ENCODE assay signal across 9 mouse cellular contexts in the genomic region with DNA sequence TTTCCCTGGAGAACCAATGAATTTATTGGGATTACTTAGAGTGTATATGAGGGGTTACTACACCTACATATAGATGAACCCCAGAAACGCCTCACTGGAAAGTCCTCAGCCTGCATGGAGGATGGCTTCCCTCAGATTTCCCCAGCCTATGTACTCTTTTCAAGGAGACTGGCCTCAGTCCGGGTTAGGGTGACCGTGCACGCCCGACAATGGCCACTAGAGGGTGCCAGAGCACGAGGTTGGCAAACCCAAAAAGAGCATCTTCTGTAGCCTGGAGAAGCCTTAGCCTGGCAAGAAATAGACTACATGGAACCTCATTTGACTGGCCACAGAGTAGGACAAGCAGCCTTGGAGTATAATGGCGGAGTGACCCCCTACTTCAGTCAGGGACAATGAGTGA. TPM values are rescaled to one million over a fixed set of nuclear protein-coding genes. Genes with fewer than 3 reads are reported as not detected.
DNase-seq lines count a peak whose midpoint lies in the region; ATAC-seq and TF ChIP-seq lines count a peak whose summit lies in the region.
"Had no signal": no experiment of that assay in that cellular context is flagged by ENCODE, and none has a peak within 500 bp of the region (broad histone marks: within the 10 kb centered on the region; RNA-seq: fewer than 3 reads in every experiment).

No protein-coding gene starts in this region.

- H3K9ac ChIP-seq in kidney, embryonic 14.5 days (ENCODE audit: low read depth, low read length), result no peak overlapping the region
- no peak overlapping the region for H3K9ac ChIP-seq in liver, adult 2 months (ENCODE audit: low read depth, low read length)
- H3K9ac ChIP-seq in neural tube, embryonic 11.5 days (ENCODE audit: low read length), result no peak overlapping the region
- H3K9ac ChIP-seq: embryonic facial prominence, embryonic 15.5 days had no signal

- H3K27ac ChIP-seq in kidney, embryonic 14.5 days (ENCODE audit: low read depth, low read length), result no peak overlapping the region
- no peak overlapping the region for H3K27ac ChIP-seq in liver, adult 2 months (replicated peaks; ENCODE audit: insufficient read depth, low read depth, low read length)
- H3K27ac ChIP-seq in neural tube, embryonic 11.5 days (ENCODE audit: low read depth, low read length), result no peak overlapping the region
- no peak overlapping the region for H3K27ac ChIP-seq in testis, adult 2 months (ENCODE audit: control insufficient read depth, insufficient read depth, low read depth, low read length)
- H3K27ac ChIP-seq: embryonic facial prominence, embryonic 15.5 days had no signal

- peak; percentile 97 for TF ChIP-seq CTCF in liver, adult 2 months (IDR thresholded peaks at IDR 0.05; ENCODE audit: low read depth, low read length)
- peak; percentile 96 for TF ChIP-seq CTCF in testis, adult 2 months (IDR thresholded peaks at IDR 0.05; ENCODE audit: control insufficient read depth, insufficient read depth, insufficient replicate concordance, low read depth, low read length)

- H3K27me3 ChIP-seq in kidney, embryonic 14.5 days (ENCODE audit: control insufficient read depth, insufficient read depth, low read length), result no peaks in the 10 kb centered on the region
- no peaks in the 10 kb centered on the region for H3K27me3 ChIP-seq in liver, adult 2 months (ENCODE audit: control insufficient read depth, insufficient read depth, low read length)
- no peaks in the 10 kb centered on the region for H3K27me3 ChIP-seq in neural tube, embryonic 11.5 days (ENCODE audit: control insufficient read depth, insufficient read depth, low read length)
- H3K27me3 ChIP-seq in testis, adult 2 months (ENCODE audit: control insufficient read depth, insufficient read depth, low read length), result no peaks in the 10 kb centered on the region
- H3K27me3 ChIP-seq: embryonic facial prominence, embryonic 15.5 days had no signal

- H3K4me3 ChIP-seq in kidney, embryonic 14.5 days (ENCODE audit: low read length), result no peak overlapping the region
- no peak overlapping the region for H3K4me3 ChIP-seq in liver, adult 2 months (ENCODE audit: insufficient read depth, low read depth, low read length)
- H3K4me3 ChIP-seq in neural tube, embryonic 11.5 days (ENCODE audit: low read depth, low read length), result no peak overlapping the region
- no peak overlapping the region for H3K4me3 ChIP-seq in testis, adult 2 months (ENCODE audit: control insufficient read depth, low read depth, low read length)
- H3K4me3 ChIP-seq: embryonic facial prominence, embryonic 15.5 days had no signal

- DNase-seq in B cell, adult 2 months, result peak; percentile 94 to 96
- peak; percentile 91 for DNase-seq in adrenal gland, adult 2 months
- DNase-seq in embryo, embryonic 11 days, result peak; percentile 85
- peak; percentile 84 to 96 for DNase-seq in heart, adult 18-20 months
- peak; percentile 53 for DNase-seq in liver, adult 2 months (ENCODE audit: extremely low read depth, low read depth, low spot score)
- DNase-seq in neural tube, embryonic 11.5 days (ENCODE audit: low spot score), result peak; percentile 87

- no peaks in the 10 kb centered on the region for H3K36me3 ChIP-seq in kidney, embryonic 14.5 days (ENCODE audit: control insufficient read depth, insufficient read depth, low read length)
- no peaks in the 10 kb centered on the region for H3K36me3 ChIP-seq in liver, adult 2 months (ENCODE audit: control insufficient read depth, insufficient read depth, low read length)
- H3K36me3 ChIP-seq in neural tube, embryonic 11.5 days (ENCODE audit: control insufficient read depth, insufficient read depth, low read length), result no peaks in the 10 kb centered on the region
- no peaks in the 10 kb centered on the region for H3K36me3 ChIP-seq in testis, adult 2 months (ENCODE audit: control insufficient read depth, insufficient read depth, low read length)
- H3K36me3 ChIP-seq: embryonic facial prominence, embryonic 15.5 days had no signal

- no peak for TF ChIP-seq POLR2A in liver, adult 2 months (IDR thresholded peaks at IDR 0.05; ENCODE audit: extremely low read depth, insufficient read depth, low read length)
- TF ChIP-seq POLR2A in testis, adult 2 months (IDR thresholded peaks at IDR 0.05; ENCODE audit: control insufficient read depth, low read depth, low read length), result no peak

- H3K79me2 ChIP-seq in liver, adult 2 months (ENCODE audit: control insufficient read depth, insufficient read depth, low read length), result no peaks in the 10 kb centered on the region

- no peak overlapping the region for H3K4me2 ChIP-seq in kidney, embryonic 14.5 days (replicated peaks; ENCODE audit: low read depth, low read length)
- no peak overlapping the region for H3K4me2 ChIP-seq in neural tube, embryonic 11.5 days (ENCODE audit: low read depth)
- H3K4me2 ChIP-seq: embryonic facial prominence, embryonic 15.5 days had no signal

- 7% methylated on average over 7 of the region's 7 CpGs for WGBS in kidney, embryonic 14.5 days
- 6% methylated on average over 7 of the region's 7 CpGs for WGBS in liver, adult 2 months
- 9% methylated on average over 7 of the region's 7 CpGs for WGBS in neural tube, embryonic 11.5 days

- no peaks in the 10 kb centered on the region for H3K9me3 ChIP-seq in kidney, embryonic 14.5 days (ENCODE audit: control insufficient read depth, low read length)
- H3K9me3 ChIP-seq in neural tube, embryonic 11.5 days (ENCODE audit: control insufficient read depth, low read length), result no peaks in the 10 kb centered on the region
- H3K9me3 ChIP-seq: embryonic facial prominence, embryonic 15.5 days had no signal

- H3K4me1 ChIP-seq in kidney, embryonic 14.5 days (ENCODE audit: control insufficient read depth, insufficient read depth, low read length), result no peaks in the 10 kb centered on the region
- no peaks in the 10 kb centered on the region for H3K4me1 ChIP-seq in liver, adult 2 months (ENCODE audit: control insufficient read depth, insufficient read depth, low read length)
- no peaks in the 10 kb centered on the region for H3K4me1 ChIP-seq in neural tube, embryonic 11.5 days (ENCODE audit: control insufficient read depth, insufficient read depth, low read length)
- H3K4me1 ChIP-seq in testis, adult 2 months (ENCODE audit: control insufficient read depth, insufficient read depth, low read length), result peaks cover 4% of the 10 kb centered on the region; the same call in 1 of the 2 replicates
- H3K4me1 ChIP-seq: embryonic facial prominence, embryonic 15.5 days had no signal

- 0 out of 2 replicates have a peak, but pooled peaks have one; percentile 56 for ATAC-seq in kidney, embryonic 14.5 days (ENCODE audit: low FRiP score, low TSS enrichment)
- ATAC-seq in neural tube, embryonic 11.5 days (ENCODE audit: insufficient read depth, low FRiP score, low TSS enrichment), result no peak

RNA-seq across cellular contexts. Expression of a gene that starts 15.7 kb away (rescaled TPM):
- total RNA-seq in adrenal gland, adult 2 months (2021), result 10 to 100 TPM; 66.0 to 73.7 TPM
- polyA plus RNA-seq in adrenal gland, adult 2 months (2012; rRNA removed), result 19.9 and 23.0 TPM in 2 replicates
- total RNA-seq in heart, adult 18-20 months (2021), result 10 to 100 TPM; 43.9 to 49.4 TPM
- polyA plus RNA-seq in kidney, embryonic 14.5 days (2014; fragmentation: Nextera tagmentation; extraction: Ambion mirVana), result 86.1 and 115 TPM in 2 replicates
- 29.2 and 31.1 TPM in 2 replicates for total RNA-seq in liver, adult 2 months (2014; rRNA removed)
- polyA plus RNA-seq in liver, adult 2 months (2012; rRNA removed), result 10.6 and 12.1 TPM in 2 replicates
- polyA plus RNA-seq in neural tube, embryonic 11.5 days (2014; fragmentation: Nextera tagmentation; extraction: Ambion mirVana), result 96.8 and 99.7 TPM in 2 replicates
- 5.3 and 5.9 TPM in 2 replicates for polyA plus RNA-seq in testis, adult 2 months (2012; rRNA removed)
